Mouse (Mus musculus): ENCODE data around the gene Reep6.
"Not testable (repeated sequence)": the region's sequence is repeated elsewhere in the genome, so short reads cannot be mapped to it uniquely, and the experiment has no call there.

Reep6 gene

DNA sequence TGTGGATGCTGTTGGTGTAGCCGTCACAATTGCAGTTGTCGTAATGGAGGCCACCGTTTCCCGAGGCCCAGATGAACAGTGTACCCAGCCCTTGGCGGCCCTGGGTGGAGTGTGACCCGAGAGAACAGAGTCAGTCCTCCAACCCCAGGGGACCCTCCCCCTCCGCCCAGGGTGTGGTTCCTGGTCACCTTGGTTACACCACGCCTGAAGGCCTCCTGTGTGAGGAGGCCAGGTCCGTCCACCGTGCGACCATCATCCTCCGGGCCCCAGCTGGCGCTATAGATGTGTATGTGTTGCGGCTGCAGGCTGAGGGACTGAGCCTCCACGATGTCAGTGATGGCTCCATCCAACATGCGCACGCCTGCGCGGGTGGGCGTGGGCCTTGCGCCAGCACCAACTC, 4.7 kb upstream of the Reep6 start:
- no peak for DNase-seq (ENCODE audit: low spot score in 2 of 2)

GRCm38 (mm10) chr10:80330084-80330483, 331 bp downstream of the Reep6 start:
- DNase-seq (ENCODE audit: low spot score in 2 of 2) = no peak

GRCm38 (mm10) chr10:80330888-80331287, 1.1 kb downstream of the Reep6 start:
- no peak for DNase-seq (ENCODE audit: low spot score in 2 of 2)

- DNase-seq (ENCODE audit: low spot score in 2 of 2) = no peak
These were observed 2.1 kb downstream of the Reep6 start for GRCm38 (mm10) chr10:80331636-80332524.

GRCm38 (mm10) chr10:80332525-80332989, 2.8 kb downstream of the Reep6 start:
- DNase-seq (ENCODE audit: low spot score in 2 of 2) = no peak

DNA sequence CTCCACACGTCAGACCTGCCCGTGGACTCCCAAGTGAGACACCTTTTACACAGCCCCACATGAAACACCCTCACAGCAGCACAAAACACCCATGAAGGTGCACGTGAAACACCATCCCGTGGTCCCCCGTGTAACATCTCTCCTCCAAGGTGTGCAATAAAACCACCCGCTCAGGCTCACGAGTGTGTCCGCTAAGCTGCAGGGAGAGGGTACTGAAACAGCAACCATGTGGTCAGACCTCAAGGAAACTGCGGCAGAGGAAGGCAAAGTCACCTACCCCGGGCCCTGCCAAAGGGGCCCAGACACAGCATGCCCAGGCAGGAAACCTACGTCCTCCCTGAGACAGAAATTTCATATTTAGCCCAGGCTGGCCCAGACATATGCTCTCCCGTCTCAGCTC, 6.5 kb downstream of the Reep6 start:
- no peak for DNase-seq (ENCODE audit: low spot score in 2 of 2)

DNA sequence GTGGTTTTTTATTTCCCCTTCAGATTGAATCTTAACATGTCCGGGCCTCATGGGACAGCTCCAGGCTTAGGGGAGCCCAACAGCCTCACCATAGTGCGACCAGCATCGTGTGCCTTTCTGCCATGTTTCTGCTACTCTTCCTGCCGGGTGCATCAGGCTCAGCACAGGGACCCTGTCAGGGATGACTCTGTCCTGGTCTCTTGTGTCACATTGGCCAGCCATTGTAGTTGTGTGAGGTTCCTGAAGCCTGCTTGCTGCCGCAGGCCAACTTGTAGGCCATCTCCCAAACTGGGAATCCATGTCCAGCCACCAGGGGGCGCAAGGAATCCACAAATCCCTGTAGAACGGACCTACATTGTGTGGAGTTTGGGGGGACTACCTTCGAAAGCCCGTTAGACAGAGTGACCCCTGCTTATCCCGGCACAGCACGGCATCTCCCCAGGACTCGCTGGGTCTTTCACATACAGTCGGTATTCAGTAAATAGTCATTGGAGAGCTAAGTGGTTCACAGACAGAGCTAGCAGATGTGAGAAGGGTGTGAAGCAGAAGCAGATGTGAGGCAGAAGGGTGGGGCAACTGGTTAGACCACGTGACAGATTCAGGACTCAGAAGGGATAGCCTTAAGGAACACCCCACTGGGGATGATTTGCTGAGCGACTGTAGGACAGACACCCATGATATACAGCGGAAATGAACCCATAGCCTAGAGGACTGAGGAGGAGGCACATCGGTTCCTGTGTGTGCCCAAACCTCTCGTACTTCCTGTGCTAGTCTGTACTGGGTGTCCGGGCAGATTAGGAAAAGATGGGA, 10.4 kb downstream of the Reep6 start:
- peak; percentile 83 to 84 for DNase-seq (ENCODE audit: low spot score in 2 of 2)

- DNase-seq (ENCODE audit: low spot score in 2 of 2) = no peak
These were observed 11.3 kb downstream of the Reep6 start for GRCm38 (mm10) chr10:80341026-80341425.

GRCm38 (mm10) chr10:80341491-80342304, 11.9 kb downstream of the Reep6 start:
- DNase-seq (ENCODE audit: low spot score in 2 of 2) = no peak

DNA sequence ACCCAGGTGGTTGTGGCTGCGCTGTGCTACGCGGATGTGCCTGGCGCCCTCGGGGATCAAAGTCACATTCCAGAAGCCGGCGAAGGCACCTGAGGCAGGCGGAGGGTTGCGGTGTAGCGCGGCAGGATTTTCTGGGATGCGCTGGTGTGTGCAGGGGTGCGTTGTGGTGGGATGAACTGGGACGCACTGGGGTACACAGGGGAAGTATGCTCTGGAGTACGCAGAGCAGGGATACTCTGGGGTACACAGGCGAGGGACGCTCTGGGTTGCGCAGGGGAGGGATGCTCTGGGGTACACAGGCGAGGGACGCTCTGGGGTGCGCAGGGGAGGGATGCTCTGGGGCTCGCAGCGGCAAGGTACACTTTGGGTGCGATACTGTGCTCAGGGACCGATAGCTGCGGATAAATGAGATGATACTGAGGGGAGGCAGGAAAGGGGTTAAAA, 12.6 kb downstream of the Reep6 start:
- DNase-seq (ENCODE audit: low spot score in 2 of 2) = no peak

GRCm38 (mm10) chr10:80342749-80343424, 13.1 kb downstream of the Reep6 start:
- peak; percentile 40 to 68 for DNase-seq (ENCODE audit: low spot score in 2 of 2)

- no peak for DNase-seq (ENCODE audit: low spot score in 2 of 2)
These were observed 13.7 kb downstream of the Reep6 start for GRCm38 (mm10) chr10:80343425-80343895.

- DNase-seq (ENCODE audit: low spot score in 2 of 2) = peak in 1 of 2 experiments; percentile 33
These were observed 14.4 kb downstream of the Reep6 start for GRCm38 (mm10) chr10:80344131-80344661.

- peak in 1 of 2 experiments; percentile 55 for DNase-seq (ENCODE audit: low spot score in 2 of 2)
These were observed 15.4 kb downstream of the Reep6 start for GRCm38 (mm10) chr10:80345122-80345521.

DNA sequence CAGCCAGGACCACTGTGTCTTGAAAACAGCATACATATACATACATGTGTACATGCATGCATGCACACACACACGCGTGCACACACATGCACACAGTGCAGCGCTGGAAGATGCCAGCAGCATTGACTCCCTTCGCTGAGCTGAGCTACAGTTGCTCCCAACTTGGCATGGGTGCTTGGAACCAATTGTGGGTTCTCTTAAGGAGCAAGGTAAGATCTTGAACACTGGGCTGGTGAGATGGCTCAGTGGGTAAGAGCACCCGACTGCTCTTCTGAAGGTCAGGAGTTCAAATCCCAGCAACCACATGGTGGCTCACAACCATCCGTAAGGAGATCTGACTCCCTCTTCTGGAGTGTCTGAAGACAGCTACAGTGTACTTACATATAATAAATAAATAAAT, 16.2 kb downstream of the Reep6 start:
- DNase-seq (ENCODE audit: low spot score in 2 of 2) = not testable (repeated sequence)

DNA sequence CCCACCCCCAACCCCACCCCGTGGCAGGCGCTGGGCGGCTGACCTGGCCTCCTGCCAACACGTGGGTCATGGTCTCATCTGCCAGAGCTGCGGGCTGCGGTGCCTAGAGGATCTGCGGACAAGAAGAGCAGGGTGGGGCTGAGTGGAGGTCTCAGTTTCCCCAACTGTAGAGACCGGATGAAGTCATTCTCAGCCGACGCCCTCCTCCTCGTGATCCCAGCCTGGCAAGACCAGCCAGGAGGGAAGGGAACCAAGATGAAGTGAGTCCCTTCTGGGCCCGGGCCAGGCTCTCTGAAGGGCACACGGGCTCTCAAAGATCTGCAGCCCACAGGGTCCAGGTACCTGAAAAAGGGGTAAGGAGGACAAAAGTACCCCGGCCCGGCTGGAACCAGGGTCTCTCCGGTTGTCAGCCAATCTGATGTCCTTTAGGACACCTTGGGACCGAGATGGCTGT, 17.8 kb downstream of the Reep6 start:
- DNase-seq (ENCODE audit: low spot score in 2 of 2) = no peak

DNA sequence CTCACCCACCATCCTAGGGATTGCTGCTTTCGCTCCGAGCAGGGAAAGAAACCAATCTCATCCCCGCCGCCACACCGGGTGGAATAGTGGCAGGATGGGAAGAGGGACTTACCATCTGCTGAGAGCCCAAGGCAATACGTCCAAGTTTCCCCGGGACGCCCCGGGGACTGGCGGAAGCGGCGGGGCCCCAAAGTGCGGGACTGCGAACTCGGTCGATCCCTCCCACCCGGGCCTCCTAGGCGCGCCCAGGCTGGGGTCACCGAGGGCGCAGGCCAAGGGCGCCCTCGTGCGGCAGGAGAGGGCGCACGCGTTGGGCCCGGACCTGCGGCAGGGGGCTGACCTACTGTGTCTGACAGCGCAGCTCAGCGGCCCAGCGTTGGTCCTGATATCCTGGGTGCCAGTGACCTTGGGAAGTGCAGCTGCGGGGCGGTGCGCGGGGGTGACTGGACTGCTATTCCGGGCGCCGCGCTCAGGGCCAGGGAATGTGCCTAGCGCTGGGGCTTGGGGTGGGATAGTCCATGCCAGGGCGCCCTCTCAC, 18.6 kb downstream of the Reep6 start, which contains the start of gene Adamtsl5:
TSS of gene Adamtsl5 (minus strand) at position 169 of the 538 bp plus-strand sequence.
- DNase-seq (ENCODE audit: low spot score in 2 of 2) = peak in 1 of 2 experiments; percentile 67

GRCm38 (mm10) chr10:80348981-80349380, 19.2 kb downstream of the Reep6 start:
- DNase-seq (ENCODE audit: low spot score in 2 of 2) = no peak

- peak; percentile 84 to 86 for DNase-seq (ENCODE audit: low spot score in 2 of 2)
These were observed 20.5 kb downstream of the Reep6 start for GRCm38 (mm10) chr10:80350292-80350691.

GRCm38 (mm10) chr10:80351896-80352295, 22.1 kb downstream of the Reep6 start:
- DNase-seq (ENCODE audit: low spot score in 2 of 2) = no peak
